Mouse (Mus musculus) forebrain, postnatal 0 days (tissue): ENCODE results near the gene Slc39a11. TPM values are rescaled to one million over a fixed set of nuclear protein-coding genes. Genes with fewer than 3 reads are reported as not detected.

Experiments used
- ATAC-seq: fragments of 200-750 bp; cut with Nextera tagmentation; 2 replicates; pipeline ENCODE4 v1.8.0; 2017; ENCODE audit warnings: mild to moderate bottlenecking, moderate library complexity
- DNase-seq: peaks from one replicate; pipeline ENCODE4 v3.0.0-alpha.2; 2015
- H3K27ac ChIP-seq: fragments of 300-500 bp; sonication (generic); 2 replicates; pipeline ENCODE4 v1.5.1; 2014; ENCODE audit warnings: low read depth, mild to moderate bottlenecking, antibody characterized with exemption, low read length, moderate library complexity, mixed read lengths
- H3K27me3 ChIP-seq: fragments of 300-500 bp; sonication (generic); 2 replicates; pipeline ENCODE4 v1.6.1; 2014; ENCODE audit warnings: mild to moderate bottlenecking, low read length, mixed read lengths; ENCODE audit not compliant: insufficient read depth
- H3K36me3 ChIP-seq: fragments of 300-500 bp; sonication (generic); 2 replicates; pipeline ENCODE4 v1.6.1; 2014; ENCODE audit warnings: mild to moderate bottlenecking, moderate library complexity; ENCODE audit not compliant: insufficient read depth
- H3K4me1 ChIP-seq: fragments of 300-500 bp; sonication (generic); 2 replicates; pipeline ENCODE4 v1.6.1; 2014; ENCODE audit warnings: antibody characterized with exemption; ENCODE audit not compliant: insufficient read depth
- H3K4me2 ChIP-seq: fragments of 300-500 bp; sonication (generic); 2 replicates; pipeline ENCODE4 v1.6.1; 2014; ENCODE audit warnings: low read depth, mild to moderate bottlenecking, moderate library complexity
- H3K4me3 ChIP-seq: fragments of 300-500 bp; sonication (generic); 2 replicates; pipeline ENCODE4 v1.5.1; 2014; ENCODE audit warnings: low read depth, low read length, mixed read lengths
- H3K9ac ChIP-seq: fragments of 300-500 bp; sonication (generic); 2 replicates; pipeline ENCODE4 v1.6.1; 2014; ENCODE audit warnings: mild to moderate bottlenecking
- H3K9me3 ChIP-seq: fragments of 300-500 bp; sonication (generic); 2 replicates; pipeline ENCODE4 v1.6.1; 2016; ENCODE audit warnings: low read length
- CTCF ChIP-seq: sonication (generic); IDR thresholded peaks from 2 replicates; pipeline ENCODE4 v1.5.1; 2016; ENCODE audit warnings: antibody characterized with exemption, control low read depth, low read depth
- WGBS: fragments of 180-500 bp; shearing (Covaris S2); extraction: QIAGEN DNeasy Blood & Tissue Kit; methylation state at CpG from one replicate; pipeline ENCODE4 v1.1.7; 2014; 5-methylcytosine and 5-hydroxymethylcytosine counted together
- polyA plus RNA-seq: library from polyadenylated mRNA; unstranded; fragments of >200 nt; fragmentation: Nextera tagmentation; extraction: Ambion mirVana; gene quantifications from 2 replicates; pipeline ENCODE4 v1.2.1, GENCODE M21; 2015
- total RNA-seq: library from RNA; depleted of rRNA; stranded (reverse); fragments of >200 nt; gene quantifications from 2 replicates; pipeline ENCODE4 v1.2.3, GENCODE M21; 2014

The Slc39a11 gene
- total and polyA plus RNA-seq, 2 experiments from 2014 or later = 39.1 to 48.2 TPM

- 93% methylated on average over 18 of the region's 18 CpGs for WGBS
- H3K36me3 ChIP-seq = 0 out of 2 replicates have a peak, but pooled peaks cover 6% of the 10 kb centered on the region
Measured at GRCm38 (mm10) chr11:113625437-113625836, 24.4 kb downstream of the Slc39a11 start.

DNA sequence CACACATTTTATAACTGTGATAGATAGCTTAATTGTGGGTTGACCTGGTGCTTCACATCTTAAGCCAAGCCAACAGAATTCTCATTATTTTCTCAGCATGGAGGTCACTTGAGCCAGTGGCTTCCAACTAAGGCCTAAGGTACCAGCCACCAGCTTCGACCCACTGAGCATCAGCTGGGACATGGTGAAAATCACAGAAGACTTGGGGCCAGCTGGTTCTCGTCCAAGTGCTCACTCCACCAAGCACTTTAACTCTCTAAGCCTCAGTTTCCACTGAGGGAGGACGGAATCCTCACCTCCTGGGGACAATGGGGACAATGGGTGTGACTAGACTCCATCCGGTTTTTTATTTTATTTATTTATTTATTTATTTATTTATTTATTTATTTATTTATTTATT is 27.9 kb downstream of the Slc39a11 start:
- no peaks in the 10 kb centered on the region; the same call in 1 of the 2 replicates for H3K27me3 ChIP-seq
- no peak overlapping the region for H3K4me3 ChIP-seq
- WGBS = 69% methylated on average over 4 of the region's 4 CpGs
- no peak overlapping the region for H3K9ac ChIP-seq
- H3K36me3 ChIP-seq = 0 out of 2 replicates have a peak, but pooled peaks cover 6% of the 10 kb centered on the region
- H3K4me1 ChIP-seq = peaks cover 5% of the 10 kb centered on the region; the same call in 1 of the 2 replicates
- H3K9me3 ChIP-seq = no peaks in the 10 kb centered on the region
- no peak overlapping the region for H3K27ac ChIP-seq
- ATAC-seq = no peak
- no peak for DNase-seq
- no peak overlapping the region for H3K4me2 ChIP-seq
- no peak for TF ChIP-seq CTCF

More at GRCm38 (mm10) chr11:113625437-113625836, 24.4 kb downstream of the Slc39a11 start:
- ATAC-seq (no peak), DNase-seq (no peak)
- Histone ChIP-seq H3K27me3 (no peaks in the 10 kb centered on the region; the same call in 1 of the 2 replicates), H3K4me1 (no peaks in the 10 kb centered on the region), H3K27ac (no peak overlapping the region), H3K4me2 (no peak overlapping the region), H3K4me3 (no peak overlapping the region), H3K9ac (no peak overlapping the region), H3K9me3 (no peaks in the 10 kb centered on the region)
- TF ChIP-seq CTCF = no peak

- peak overlapping the region; percentile 93 for H3K4me2 ChIP-seq
- ATAC-seq (no peak), DNase-seq (no peak)
- peaks cover 5% of the 10 kb centered on the region; the same call in 1 of the 2 replicates for H3K4me1 ChIP-seq
- H3K9ac ChIP-seq = peak overlapping the region; percentile 71; the same call in 1 of the 2 replicates
- 59% methylated on average over 2 of the region's 2 CpGs for WGBS
- H3K4me3 ChIP-seq = peak overlapping the region; percentile 59
- no peak overlapping the region for H3K27ac ChIP-seq
- TF ChIP-seq CTCF = peak; percentile 6; the same call in 1 of the 2 replicates
- H3K36me3 ChIP-seq = 0 out of 2 replicates have a peak, but pooled peaks cover 6% of the 10 kb centered on the region
- no peaks in the 10 kb centered on the region; the same call in 1 of the 2 replicates for H3K27me3 ChIP-seq
- no peaks in the 10 kb centered on the region for H3K9me3 ChIP-seq
Measured at GRCm38 (mm10) chr11:113621001-113621400, 28.9 kb downstream of the Slc39a11 start.

GRCm38 (mm10) chr11:113619420-113620080 is 30.3 kb downstream of the Slc39a11 start:
- Histone ChIP-seq H3K36me3 (no peaks in the 10 kb centered on the region), H3K9me3 (no peaks in the 10 kb centered on the region), H3K4me2 (peak overlapping the region; percentile 93), H3K4me3 (peak overlapping the region; percentile 59), H3K9ac (peak overlapping the region; percentile 71), H3K4me1 (peaks cover 5% of the 10 kb centered on the region; the same call in 1 of the 2 replicates), H3K27ac (peak overlapping the region; percentile 75), H3K27me3 (no peaks in the 10 kb centered on the region; the same call in 1 of the 2 replicates)
- no peak for DNase-seq
- no peak for ATAC-seq
- TF ChIP-seq CTCF = no peak
- WGBS = 1% methylated on average over 31 of the region's 31 CpGs

- Histone ChIP-seq H3K4me3 (peak within 1 kb of the TSS; percentile 59), H3K9me3 (no peaks in the 10 kb centered on the region), H3K27me3 (no peaks in the 10 kb centered on the region; the same call in 1 of the 2 replicates), H3K9ac (peak within 1 kb of the TSS; percentile 71), H3K4me1 (peaks cover 5% of the 10 kb centered on the region; the same call in 1 of the 2 replicates), H3K4me2 (peak within 1 kb of the TSS; percentile 93), H3K27ac (peak within 1 kb of the TSS; percentile 75), H3K36me3 (no peaks in the 10 kb centered on the region)
- ATAC-seq (peak; percentile 82), DNase-seq (peak; percentile 85)
- no peak for TF ChIP-seq CTCF
- 4% methylated on average over 53 of the region's 54 CpGs for WGBS
Measured at GRCm38 (mm10) chr11:113618672-113619419, 31.0 kb downstream of the Slc39a11 start, which contains the start of gene Sstr2. TSS of gene Sstr2 (plus strand) at chr11:113619342.

GRCm38 (mm10) chr11:113618303-113618671 is 31.6 kb downstream of the Slc39a11 start:
- Histone ChIP-seq H3K27me3 (no peaks in the 10 kb centered on the region; the same call in 1 of the 2 replicates), H3K4me1 (peaks cover 5% of the 10 kb centered on the region; the same call in 1 of the 2 replicates), H3K36me3 (no peaks in the 10 kb centered on the region), H3K4me3 (peak overlapping the region; percentile 59), H3K9me3 (no peaks in the 10 kb centered on the region), H3K4me2 (peak overlapping the region; percentile 93), H3K27ac (peak overlapping the region; percentile 75; the same call in 1 of the 2 replicates), H3K9ac (peak overlapping the region; percentile 71)
- DNase-seq = no peak
- ATAC-seq = no peak
- 35% methylated on average over 4 of the region's 4 CpGs for WGBS
- no peak for TF ChIP-seq CTCF
